ENCODE assay signal across 8 mouse cellular contexts in genomic region chr12:86078176-86078552, GRCm38 (mm10). TPM values are rescaled to one million over a fixed set of nuclear protein-coding genes. Genes with fewer than 3 reads are reported as not detected.
A peak's percentile ranks its signal among the peaks of the same experiment; 100 is the strongest.
DNase-seq lines count a peak whose midpoint lies in the region; ATAC-seq lines count a peak whose summit lies in the region.

No protein-coding gene starts in this region.

- peak overlapping the region; percentile 59; the same call in 1 of the 2 replicates for H3K9ac ChIP-seq in liver, embryonic 11.5 days (ENCODE audit: low read depth, low read length)

- no peaks in the 10 kb centered on the region for H3K9me3 ChIP-seq in erythroblast, embryonic 14.5 days (ENCODE audit: control insufficient read depth, low read length)
- H3K9me3 ChIP-seq in liver, embryonic 11.5 days (ENCODE audit: control insufficient read depth, low read length), result no peaks in the 10 kb centered on the region

- peak overlapping the region; percentile 59 for H3K4me3 ChIP-seq in erythroblast, embryonic 14.5 days (replicated peaks)
- H3K4me3 ChIP-seq in liver, embryonic 11.5 days (ENCODE audit: low read depth, low read length), result peak overlapping the region; percentile 59

- H3K27ac ChIP-seq in liver, embryonic 11.5 days (ENCODE audit: low read depth, low read length), result peak overlapping the region; percentile 48; the same call in 1 of the 2 replicates

- peak; percentile 32 for DNase-seq in retina, postnatal 1 day
- no peak for DNase-seq in retina, embryonic 14.5 days (ENCODE audit: low spot score)
- DNase-seq in liver, embryonic 11.5 days (ENCODE audit: low spot score), result no peak
- DNase-seq in frontal cortex, adult 2 months (ENCODE audit: extremely low spot score in 1 of 2, low spot score in 1 of 2), result no peak
- DNase-seq in right cerebral cortex, postnatal 10 days (ENCODE audit: low spot score in 2 of 2), result no peak
- DNase-seq in spleen, adult 12 weeks (ENCODE audit: low spot score), result no peak

- ATAC-seq in erythroblast, adult 5-6 weeks (replicated peaks; ENCODE audit: low FRiP score, poor library complexity, severe bottlenecking), result no peak
- no peak for ATAC-seq in liver, embryonic 11.5 days (replicated peaks; ENCODE audit: low FRiP score)

- H3K4me1 ChIP-seq in erythroblast, embryonic 14.5 days (ENCODE audit: control insufficient read depth), result peaks cover 6% of the 10 kb centered on the region
- peaks cover 6% of the 10 kb centered on the region; the same call in 1 of the 2 replicates for H3K4me1 ChIP-seq in liver, embryonic 11.5 days (replicated peaks; ENCODE audit: control insufficient read depth, insufficient read depth, low read length)

- 40% methylated on average over 9 of the region's 9 CpGs for WGBS in liver, embryonic 11.5 days

- H3K36me3 ChIP-seq in erythroblast, embryonic 14.5 days (ENCODE audit: control insufficient read depth), result no peaks in the 10 kb centered on the region
- no peaks in the 10 kb centered on the region for H3K36me3 ChIP-seq in liver, embryonic 11.5 days (ENCODE audit: control insufficient read depth, insufficient read depth, low read length)

- H3K4me2 ChIP-seq in liver, embryonic 11.5 days, result peak overlapping the region; percentile 82

- H3K27me3 ChIP-seq in erythroblast, embryonic 14.5 days (ENCODE audit: control insufficient read depth), result peaks cover 79% of the 10 kb centered on the region
- H3K27me3 ChIP-seq in liver, embryonic 11.5 days (replicated peaks; ENCODE audit: control insufficient read depth, insufficient read depth, low read length), result peaks cover 37% of the 10 kb centered on the region

RNA-seq across cellular contexts. Expression of gene Tgfb3, which starts 0.7 kb away (rescaled TPM):
- not detected in 2 replicates for polyA plus RNA-seq in erythroblast, embryonic 14.5 days (2012)
- total RNA-seq in erythroblast, adult 5-6 weeks (2015; ENCODE audit: low replicate concordance), result not detected in 2 replicates
- total RNA-seq in erythroblast, adult 5-6 weeks (2017; ENCODE audit: low replicate concordance), result not detected in 2 replicates
- 12.4 and 14.7 TPM in 2 replicates for polyA plus RNA-seq in liver, embryonic 11.5 days (2014; fragmentation: Nextera tagmentation; extraction: Ambion mirVana)
- 15.3 and 16.6 TPM in 2 replicates for polyA plus RNA-seq in frontal cortex, adult 2 months (2012; rRNA removed)

RNA-seq across cellular contexts. Expression of gene Ift43, which starts 4.2 kb away (rescaled TPM):
- not detected in 2 replicates for polyA plus RNA-seq in erythroblast, embryonic 14.5 days (2012)
- total RNA-seq in erythroblast, adult 5-6 weeks (2015; ENCODE audit: low replicate concordance), result not detected in 2 replicates
- total RNA-seq in erythroblast, adult 5-6 weeks (2017; ENCODE audit: low replicate concordance), result not detected in 2 replicates
- polyA plus RNA-seq in liver, embryonic 11.5 days (2014; fragmentation: Nextera tagmentation; extraction: Ambion mirVana), result 26.3 and 28.1 TPM in 2 replicates
- 27.8 and 30.7 TPM in 2 replicates for polyA plus RNA-seq in frontal cortex, adult 2 months (2012; rRNA removed)

Comparison
In these comparisons a context has a peak if more than half of its experiments do, and no peak if none do; other contexts are left out.
1. RNA of gene Tgfb3, which starts 0.7 kb away (polyA plus RNA-seq): 15.3 to 16.6 TPM in frontal cortex, adult 2 months and 12.4 to 14.7 TPM in liver, embryonic 11.5 days; not detected in erythroblast, embryonic 14.5 days; every median in the first group is over 10 times any median in the second.
2. RNA of gene Ift43, which starts 4.2 kb away (polyA plus RNA-seq): 26.3 to 28.1 TPM in liver, embryonic 11.5 days and 27.8 to 30.7 TPM in frontal cortex, adult 2 months; not detected in erythroblast, embryonic 14.5 days; every median in the first group is over 10 times any median in the second.